Mouse (Mus musculus) cerebellum, adult 2 months (tissue): ENCODE results near the gene Dnm3.

ENCODE experiments used
- CTCF ChIP-seq: fragments of 200-500 bp; IDR thresholded peaks from 2 replicates; pipeline ENCODE4 v1.5.1; 2011; ENCODE audit warnings: low read depth, mild to moderate bottlenecking, control low read depth, low read length, moderate library complexity, borderline replicate concordance; ENCODE audit not compliant: insufficient read depth
- POLR2A ChIP-seq: fragments of 200-500 bp; IDR thresholded peaks from 2 replicates; pipeline ENCODE4 v1.6.1; 2011; ENCODE audit warnings: low read length, control low read depth, borderline replicate concordance; ENCODE audit not compliant: insufficient read depth

GRCm38 (mm10) chr1:162302480-162302879 lies 175.4 kb downstream of the Dnm3 start:
- TF ChIP-seq CTCF (no peak), POLR2A (no peak)
